Mouse (Mus musculus) embryonic fibroblast, embryonic 13.5 days (primary cell): ENCODE data around the gene Cln3.

Source experiments
- CTCF ChIP-seq: IDR thresholded peaks from 2 replicates; pipeline ENCODE4 v1.5.1; 2011; ENCODE audit warnings: mild to moderate bottlenecking, control low read depth, low read length, moderate library complexity, borderline replicate concordance; ENCODE audit not compliant: insufficient read depth
- POLR2A ChIP-seq: IDR thresholded peaks from 2 replicates; pipeline ENCODE4 v1.6.1; 2011; ENCODE audit warnings: low read depth, mild to moderate bottlenecking, control low read depth, low read length, moderate library complexity

DNA sequence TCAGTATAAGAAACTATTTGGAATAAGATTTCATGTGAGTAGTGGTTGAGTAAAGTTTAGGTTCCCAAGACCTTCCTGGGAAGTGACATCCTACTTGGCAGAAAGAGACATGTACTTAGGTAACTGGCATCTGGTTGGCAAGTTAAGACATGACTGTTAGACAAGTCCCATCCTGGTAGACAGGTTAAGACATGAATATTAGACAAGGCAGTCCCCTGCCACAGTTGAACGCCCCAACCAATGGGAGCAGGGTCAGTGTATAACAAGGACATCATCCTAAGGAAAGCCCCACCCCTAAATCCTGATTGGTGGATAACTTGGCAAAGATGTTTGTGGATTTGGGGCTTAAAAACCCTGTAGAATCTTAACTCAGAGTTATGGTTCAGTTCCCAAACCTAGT, 52.2 kb downstream of the Cln3 start:
- TF ChIP-seq CTCF = no peak
- no peak for TF ChIP-seq POLR2A
